Mouse (Mus musculus): ENCODE results near the gene Jph3.

Gene Jph3

GRCm38 (mm10) chr8:121729754-121730153 is 331 bp downstream of the Jph3 start:
- in situ Hi-C loops (cut with MboI, MseI) = no loop called here

DNA sequence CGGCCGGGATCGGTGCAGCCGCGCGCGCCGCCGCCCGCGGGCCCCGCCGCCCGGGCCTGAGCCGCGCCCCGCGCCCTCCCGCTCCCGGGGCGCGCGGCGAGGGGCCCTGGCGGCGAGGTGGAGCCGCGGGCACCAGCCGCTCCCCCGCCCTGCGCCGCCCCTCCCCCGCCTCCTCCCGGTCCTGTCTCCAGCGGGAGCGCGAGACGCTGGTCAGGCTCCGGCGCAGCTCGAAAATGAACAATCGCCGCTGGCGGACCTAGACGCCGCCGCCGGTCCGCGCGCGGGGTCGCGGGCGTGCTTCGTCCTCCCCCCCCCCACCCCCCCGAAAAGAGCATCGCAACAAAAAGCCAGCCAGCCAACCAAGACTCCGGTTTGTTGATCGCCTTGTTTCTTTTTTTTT is 747 bp downstream of the Jph3 start:
- in situ Hi-C loops (cut with MboI, MseI) = no loop called here

DNA sequence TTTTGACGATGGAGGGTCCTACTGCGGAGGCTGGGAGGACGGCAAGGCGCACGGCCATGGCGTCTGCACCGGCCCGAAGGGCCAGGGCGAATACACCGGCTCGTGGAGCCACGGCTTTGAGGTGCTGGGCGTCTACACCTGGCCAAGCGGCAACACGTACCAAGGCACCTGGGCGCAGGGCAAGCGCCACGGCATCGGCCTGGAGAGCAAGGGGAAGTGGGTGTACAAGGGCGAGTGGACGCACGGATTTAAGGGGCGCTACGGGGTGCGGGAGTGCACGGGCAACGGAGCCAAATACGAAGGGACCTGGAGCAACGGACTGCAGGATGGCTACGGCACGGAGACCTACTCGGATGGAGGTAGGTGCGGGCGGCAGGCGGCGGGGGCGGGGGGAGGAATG is 1.2 kb downstream of the Jph3 start:
- in situ Hi-C loops (cut with MboI, MseI) = no loop called here

- in situ Hi-C loops (cut with MboI, MseI) = no loop called here
Measured at GRCm38 (mm10) chr8:121731060-121731459, 1.6 kb downstream of the Jph3 start.

DNA sequence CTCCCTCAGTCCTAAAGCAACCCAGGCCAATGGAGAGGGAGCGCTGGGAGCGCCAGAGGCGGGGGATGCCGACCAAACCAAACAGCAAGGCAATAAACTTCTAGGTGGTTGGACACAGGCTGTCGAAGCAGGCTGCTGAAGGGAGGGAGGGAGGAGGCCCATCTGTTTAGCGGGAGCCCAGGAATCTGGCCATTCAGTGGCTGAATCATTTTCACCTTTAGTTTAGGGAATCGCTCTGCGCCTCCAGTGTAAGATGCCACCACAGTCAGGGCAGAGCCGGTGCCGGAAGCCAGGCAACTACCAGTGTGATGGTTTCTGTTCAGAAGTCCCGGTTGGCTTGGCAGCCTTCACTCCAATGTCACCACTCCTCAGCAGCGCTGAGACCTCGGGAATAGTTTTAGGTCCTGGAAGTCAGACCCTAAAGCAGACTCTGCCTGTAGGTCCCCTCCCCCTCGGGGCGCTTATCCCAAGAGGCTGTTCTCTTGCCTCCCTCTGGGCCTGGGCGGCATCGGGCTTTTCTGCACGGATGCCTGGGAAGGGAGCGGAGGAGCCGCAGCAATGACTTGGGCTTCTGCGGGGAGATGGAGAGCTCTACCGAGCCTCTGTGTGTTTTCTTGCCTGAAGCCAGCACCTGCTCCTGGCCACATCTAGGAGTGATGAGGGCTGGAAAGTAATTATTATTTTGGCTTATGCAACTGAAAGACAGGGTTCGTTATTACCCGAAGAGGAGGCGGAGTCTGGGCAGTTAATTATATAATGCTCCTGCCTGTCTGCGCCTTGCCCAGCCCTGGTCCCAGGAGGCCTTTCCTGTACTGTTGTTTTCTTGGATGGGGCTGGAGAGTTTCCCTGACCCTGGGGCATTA is 2.3 kb downstream of the Jph3 start:
- in situ Hi-C loops (cut with MboI, MseI) = no loop called here

DNA sequence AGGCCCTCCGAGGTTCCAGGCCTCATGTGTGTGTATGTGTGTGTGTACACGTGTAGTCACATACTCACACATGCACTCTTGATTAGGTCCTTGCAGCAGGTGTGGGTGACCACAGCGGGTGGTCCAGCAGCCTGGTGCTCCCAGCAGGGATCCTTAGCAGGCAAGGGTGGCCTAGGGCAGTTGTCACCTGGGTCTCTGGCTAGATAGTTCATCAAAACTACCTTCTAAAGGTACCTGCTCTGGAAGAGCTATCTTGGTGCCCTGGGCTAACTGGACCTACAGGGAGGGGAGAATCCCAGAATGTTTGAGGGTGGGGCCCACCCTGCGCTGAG is 2.9 kb downstream of the Jph3 start:
- in situ Hi-C loops (cut with MboI, MseI) = no loop called here

- in situ Hi-C loops (cut with MboI, MseI) = no loop called here
Measured at GRCm38 (mm10) chr8:121734262-121734661, 4.8 kb downstream of the Jph3 start.

DNA sequence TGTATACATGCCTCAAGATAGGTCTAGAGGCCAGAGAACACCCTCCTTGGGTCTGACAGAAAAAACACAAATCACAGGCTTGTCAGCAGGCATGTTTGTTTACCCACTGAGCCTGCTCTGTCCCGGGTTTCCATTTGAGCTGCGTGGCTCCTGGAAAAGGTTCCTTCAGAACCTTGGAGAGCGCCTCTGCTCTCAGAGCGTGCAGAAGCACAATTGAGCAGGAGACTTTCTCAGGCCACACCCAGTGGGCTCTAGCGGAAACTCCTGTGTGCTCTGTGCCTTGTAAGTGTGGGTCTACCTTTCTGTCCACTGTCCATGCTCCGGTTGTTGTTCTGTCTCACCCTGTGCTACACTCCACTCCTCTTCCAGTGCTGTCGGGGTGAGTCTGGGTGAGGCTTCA is 6.8 kb downstream of the Jph3 start:
- in situ Hi-C loops (cut with MboI, MseI) = no loop called here

GRCm38 (mm10) chr8:121740721-121741120 is 11.3 kb downstream of the Jph3 start:
- in situ Hi-C loops (cut with MboI, MseI) = no loop called here

DNA sequence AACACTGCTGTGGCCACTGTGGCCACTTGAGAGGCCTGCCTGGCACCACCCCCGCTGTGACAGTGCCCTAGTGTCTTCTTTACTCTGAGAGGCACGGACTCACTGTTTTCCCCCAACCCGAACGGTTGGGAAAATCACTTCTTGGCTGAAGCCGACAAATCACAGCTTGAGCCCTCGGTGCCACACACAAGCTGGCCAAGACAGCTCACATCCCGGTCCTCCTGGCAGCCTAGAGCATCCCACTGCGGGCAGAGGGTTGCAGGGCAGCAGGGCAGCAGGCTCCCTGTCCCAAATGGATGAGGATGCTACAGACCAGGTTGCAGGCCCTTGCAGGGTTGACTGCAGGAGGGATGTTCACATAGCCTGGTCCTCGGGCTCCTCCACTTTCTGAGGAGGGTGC is 20.1 kb downstream of the Jph3 start:
- in situ Hi-C loops (cut with MboI, MseI) = no loop called here

DNA sequence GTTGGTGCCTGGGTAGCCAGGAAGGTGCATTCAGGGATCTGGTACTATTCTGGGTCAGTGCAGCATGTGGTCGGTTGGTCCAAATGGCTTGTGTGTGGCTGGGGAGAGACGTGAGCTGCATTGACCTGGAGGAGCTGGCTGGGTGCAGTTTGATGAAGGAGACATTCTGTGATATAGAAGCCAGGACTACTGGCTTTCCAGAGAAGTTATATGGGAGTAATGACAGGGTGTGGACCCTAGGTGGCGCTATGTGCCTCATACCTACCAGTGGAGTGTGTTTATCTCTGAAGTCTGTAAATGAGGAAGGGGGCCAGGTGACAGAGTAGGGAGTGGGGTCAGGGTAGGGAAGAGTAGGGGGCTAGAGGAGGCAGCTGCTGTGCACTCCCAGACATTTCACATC is 21.1 kb downstream of the Jph3 start:
- in situ Hi-C loops (cut with MboI, MseI) = no loop called here

DNA sequence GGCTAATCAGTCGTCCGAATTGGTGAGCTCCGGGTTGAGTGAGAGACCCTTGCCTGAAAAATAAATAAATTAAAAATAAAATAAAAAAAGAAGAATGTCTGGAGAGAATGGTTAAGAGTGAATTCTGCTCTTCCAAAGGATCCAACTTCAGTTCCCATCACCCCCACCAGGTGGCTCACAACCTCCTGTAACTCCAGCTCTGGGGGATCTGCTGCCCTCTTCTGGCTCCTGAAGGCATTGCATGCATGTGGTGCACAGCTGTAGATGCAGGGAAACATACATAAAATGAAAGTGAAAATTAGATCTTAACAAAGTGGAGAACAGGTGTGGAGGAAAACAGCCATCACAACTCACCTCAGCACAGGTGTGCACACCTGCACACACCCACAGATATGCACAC is 22.0 kb downstream of the Jph3 start:
- in situ Hi-C loops (cut with MboI, MseI) = no loop called here

DNA sequence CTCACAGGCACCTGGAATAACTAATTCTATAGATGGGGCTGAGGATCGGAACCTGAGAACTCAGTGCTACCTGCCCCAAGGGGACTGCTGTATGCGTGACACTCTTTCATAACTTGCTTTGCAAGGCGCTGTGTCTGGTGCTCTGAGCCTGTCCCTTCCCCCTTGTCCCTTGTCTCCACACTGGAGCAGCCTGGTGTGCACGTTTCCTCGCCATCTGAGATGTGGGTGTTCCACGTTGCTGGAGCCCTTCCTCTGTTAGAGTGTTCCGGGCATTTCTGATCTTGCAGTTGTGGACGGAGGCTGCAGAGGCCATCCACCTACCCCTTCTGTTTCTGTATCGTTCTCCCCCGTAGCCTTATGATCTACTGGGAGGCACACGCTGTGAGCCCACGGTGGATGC is 29.0 kb downstream of the Jph3 start:
- in situ Hi-C loops (cut with MboI, MseI) = no loop called here

- in situ Hi-C loops (cut with MboI, MseI) = no loop called here
Measured at GRCm38 (mm10) chr8:121760484-121760883, 31.1 kb downstream of the Jph3 start.

- in situ Hi-C loops (cut with MboI, MseI) = no loop called here
Measured at GRCm38 (mm10) chr8:121761480-121761879, 32.1 kb downstream of the Jph3 start.

- in situ Hi-C loops (cut with MboI, MseI) = no loop called here
Measured at GRCm38 (mm10) chr8:121762999-121763699, 33.7 kb downstream of the Jph3 start.

DNA sequence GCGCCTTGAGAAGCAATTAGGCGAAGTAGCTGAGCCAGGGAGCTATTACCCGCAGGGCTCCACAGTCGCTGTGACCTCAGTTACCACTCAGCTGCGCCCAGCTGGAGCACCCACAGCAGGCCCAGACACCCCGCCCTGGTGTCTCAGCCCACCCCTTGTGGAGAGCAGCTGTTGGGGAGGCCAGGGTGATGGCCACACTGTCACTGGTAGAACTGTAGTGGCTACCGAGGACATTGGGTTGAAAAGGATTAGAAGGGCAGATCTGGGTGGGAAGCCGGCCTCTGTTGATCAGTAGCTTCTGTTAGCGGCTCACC is 34.2 kb downstream of the Jph3 start:
- in situ Hi-C loops (cut with MboI, MseI) = no loop called here

DNA sequence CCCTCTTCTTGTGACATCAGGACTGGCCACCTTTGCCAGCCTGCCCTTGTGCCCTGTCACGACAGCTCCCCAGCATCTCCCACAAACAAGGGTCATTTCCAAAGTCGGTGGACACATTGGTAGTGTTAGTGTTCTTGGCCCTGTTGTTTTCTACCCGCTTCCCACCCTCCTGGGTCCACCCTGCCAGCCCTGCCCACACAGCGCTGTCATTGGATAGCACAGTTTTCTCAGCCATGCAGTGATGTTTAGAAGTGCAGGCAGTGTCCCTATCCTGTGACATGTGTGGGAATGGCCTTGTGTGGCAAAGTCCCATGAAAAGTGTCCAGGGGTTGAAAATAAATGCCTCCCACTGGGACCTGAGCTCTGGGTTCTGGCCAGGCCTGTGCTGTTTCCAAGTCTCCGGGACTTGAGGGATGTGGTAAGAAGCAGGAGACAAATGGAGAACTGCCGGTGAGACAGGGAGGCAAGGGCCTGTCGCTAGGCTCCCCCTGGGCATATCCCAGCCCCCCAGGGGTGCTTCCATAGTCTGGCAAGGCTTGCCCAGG is 36.2 kb downstream of the Jph3 start:
- in situ Hi-C loops (cut with MboI, MseI) = no loop called here

DNA sequence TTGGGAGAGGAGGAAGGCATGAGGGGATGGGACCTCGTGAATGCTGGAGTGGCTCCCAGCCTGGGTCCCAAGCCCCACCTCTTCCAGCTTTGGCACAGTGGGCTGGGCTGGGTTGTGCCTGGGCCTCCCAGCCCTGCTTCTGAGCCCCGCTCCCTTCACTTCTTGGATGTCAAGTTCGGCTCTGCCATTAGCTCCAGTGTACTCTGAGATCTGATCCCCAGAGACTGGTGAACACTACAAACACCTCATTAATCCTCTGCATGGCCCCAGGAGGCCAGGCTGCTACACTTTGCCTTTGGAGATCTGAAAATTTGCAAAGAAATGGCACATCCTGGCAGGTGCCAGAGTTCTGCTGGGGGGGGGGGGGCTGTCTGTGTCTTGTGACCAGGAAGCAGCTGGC is 39.7 kb downstream of the Jph3 start:
- in situ Hi-C loops (cut with MboI, MseI) = no loop called here

GRCm38 (mm10) chr8:121769621-121770020 is 40.2 kb downstream of the Jph3 start:
- in situ Hi-C loops (cut with MboI, MseI) = no loop called here

GRCm38 (mm10) chr8:121770845-121771752 is 41.7 kb downstream of the Jph3 start:
- in situ Hi-C loops (cut with MboI, MseI) = no loop called here

GRCm38 (mm10) chr8:121773876-121774275 is 44.5 kb downstream of the Jph3 start:
- in situ Hi-C loops (cut with MboI, MseI) = no loop called here
